Mouse (Mus musculus) liver, embryonic 14.5 days (tissue): ENCODE measurements around the gene Pglyrp2. TPM values are rescaled to one million over a fixed set of nuclear protein-coding genes. Genes with fewer than 3 reads are reported as not detected.

Experiments used
- ATAC-seq: fragments of 200-750 bp; cut with Nextera tagmentation; 2 replicates; pipeline ENCODE4 v1.8.0; 2017; ENCODE audit warnings: moderate number of reproducible peaks, mild to moderate bottlenecking, moderate library complexity; ENCODE audit not compliant: insufficient read depth
- DNase-seq, 3 experiments: peaks; one replicate each; pipeline ENCODE4 v3.0.0-alpha.2; 2012 to 2013; ENCODE audit warnings: low read depth in 3 of 3, low spot score in 3 of 3
- H3K27ac ChIP-seq: fragments of 300-500 bp; sonication (generic); 2 replicates; pipeline ENCODE4 v1.5.1; 2014; ENCODE audit warnings: moderate library complexity, mild to moderate bottlenecking, control low read depth, inconsistent platforms
- H3K27me3 ChIP-seq: fragments of 300-500 bp; sonication (generic); 2 replicates; pipeline ENCODE4 v1.6.1; 2014; ENCODE audit warnings: mild to moderate bottlenecking, low read length, moderate library complexity; ENCODE audit not compliant: control insufficient read depth, insufficient read depth
- H3K36me3 ChIP-seq: fragments of 300-500 bp; sonication (generic); replicated peaks from 2 replicates; pipeline ENCODE4 v1.6.1; 2014; ENCODE audit warnings: low read depth; ENCODE audit not compliant: control insufficient read depth, insufficient read depth
- H3K4me1 ChIP-seq, 2 experiments: fragments of 200-500 bp in 1 of 2; fragments of 300-500 bp in 1 of 2; sonication (generic) in 1 of 2; replicated peaks; 2 replicates each; pipeline ENCODE4 v1.6.1; 2012 to 2014; ENCODE audit warnings: antibody characterized with exemption in 1 of 2, inconsistent platforms in 1 of 2, low read length in 1 of 2; ENCODE audit not compliant: control insufficient read depth in 2 of 2, insufficient read depth in 2 of 2
- H3K4me2 ChIP-seq: fragments of 300-500 bp; sonication (generic); 2 replicates; pipeline ENCODE4 v1.6.1; 2014; ENCODE audit warnings: low read depth, mild to moderate bottlenecking, control low read depth, moderate library complexity
- H3K4me3 ChIP-seq, 2 experiments: fragments of 200-500 bp in 1 of 2; fragments of 300-500 bp in 1 of 2; sonication (generic) in 1 of 2; 2 replicates each; pipeline ENCODE4 v1.5.1; 2012 to 2014; ENCODE audit warnings: low read depth in 2 of 2, low read length in 2 of 2, mild to moderate bottlenecking in 2 of 2, control low read depth in 1 of 2, inconsistent platforms in 1 of 2, moderate library complexity in 1 of 2; ENCODE audit not compliant: insufficient read depth in 1 of 2
- H3K9ac ChIP-seq: fragments of 300-500 bp; sonication (generic); replicated peaks from 2 replicates; pipeline ENCODE4 v1.6.1; 2014; ENCODE audit warnings: mild to moderate bottlenecking, control low read depth, moderate library complexity
- H3K9me3 ChIP-seq: fragments of 300-500 bp; sonication (generic); 2 replicates; pipeline ENCODE4 v1.6.1; 2016; ENCODE audit warnings: low read length, mixed read lengths; ENCODE audit not compliant: control insufficient read depth
- CTCF ChIP-seq: IDR thresholded peaks from 2 replicates; pipeline ENCODE4 v1.5.1; 2016; ENCODE audit warnings: antibody characterized with exemption, low read depth, control low read depth
- EP300 ChIP-seq: IDR thresholded peaks from 2 replicates; pipeline ENCODE4 v1.6.1; 2016; ENCODE audit warnings: antibody characterized with exemption, low read depth
- WGBS: fragments of 180-500 bp; shearing (Covaris S2); extraction: QIAGEN DNeasy Blood & Tissue Kit; methylation state at CpG from one replicate; pipeline ENCODE4 v1.1.7; 2014; ENCODE audit not compliant: insufficient replicate concordance; 5-methylcytosine and 5-hydroxymethylcytosine counted together
- polyA plus RNA-seq, 2 experiments: library from polyadenylated mRNA; depleted of rRNA in 1 of 2; stranded (reverse) in 1 of 2; unstranded in 1 of 2; fragments of >200 nt; fragmentation: Nextera tagmentation in 1 of 2; extraction: Ambion mirVana in 1 of 2; gene quantifications; 2 replicates each; pipeline versions ENCODE4 v1.2.1 to v1.2.3; 2012 to 2014

Pglyrp2 gene
- polyA plus RNA-seq, 2 experiments: 4.0 to 5.7 TPM

DNA sequence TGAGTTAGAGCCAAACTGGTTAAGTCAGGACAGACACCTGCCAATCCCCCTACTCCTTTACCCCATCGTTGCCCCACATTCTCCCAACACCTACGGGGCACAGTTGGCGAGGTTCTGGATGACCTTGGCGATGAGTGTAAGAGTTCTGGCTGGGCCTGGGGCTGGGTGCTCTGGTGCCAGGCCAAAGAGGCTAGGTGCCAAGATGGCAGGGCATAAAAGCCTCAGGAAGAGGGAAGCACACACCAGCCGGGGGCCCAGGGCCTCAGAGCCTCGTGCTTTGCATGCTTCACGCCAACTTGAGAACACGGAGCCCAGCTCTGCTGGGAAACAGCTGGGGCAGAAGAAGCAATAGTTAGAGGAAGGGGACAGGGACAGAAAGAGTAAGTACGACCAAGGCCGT lies 30.0 kb downstream of the Pglyrp2 start:
- Histone ChIP-seq H3K4me2 (no peak overlapping the region), H3K4me1 (peaks cover 0 to 4% of the 10 kb centered on the region in 2 experiments; a peak in 1 of 4 replicates), H3K4me3 (no peak overlapping the region), H3K36me3 (no peaks in the 10 kb centered on the region), H3K9me3 (no peaks in the 10 kb centered on the region), H3K9ac (no peak overlapping the region), H3K27ac (no peak overlapping the region), H3K27me3 (peaks cover 5% of the 10 kb centered on the region; the same call in 1 of the 2 replicates)
- ATAC-seq: no peak
- TF ChIP-seq CTCF: no peak
- TF ChIP-seq EP300: no peak
- DNase-seq: no peak
- 69% methylated on average over 10 of the region's 10 CpGs for WGBS

DNA sequence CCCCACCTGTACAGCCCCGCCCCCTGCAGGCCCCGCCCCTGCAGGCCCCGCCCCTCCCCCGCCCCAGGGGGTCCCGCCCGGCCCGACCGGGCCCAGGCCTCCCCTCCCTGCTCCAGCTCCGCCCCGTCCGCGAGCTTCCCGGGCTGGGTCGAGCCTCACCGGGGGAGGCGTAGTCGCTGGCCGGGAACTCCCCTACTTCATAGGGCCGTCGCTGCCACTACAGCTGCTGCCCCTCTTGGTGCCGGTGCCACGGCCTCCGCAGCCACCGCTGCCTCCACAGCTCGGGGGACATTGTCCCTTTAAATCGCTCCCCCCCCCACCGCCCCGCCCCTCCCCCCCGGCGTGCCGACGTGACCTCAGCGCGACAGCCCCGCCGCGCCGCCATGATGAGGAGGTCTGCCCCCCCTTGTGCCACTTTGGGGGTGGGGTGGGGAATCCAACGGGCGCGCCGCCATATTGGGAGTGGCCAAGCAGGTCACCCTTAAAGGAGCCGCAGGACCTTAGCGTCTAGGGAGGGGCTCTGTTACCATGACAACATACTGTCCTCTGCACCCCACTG lies 34.8 kb downstream of the Pglyrp2 start, which contains the start of gene Wiz:
Gene Wiz, minus strand, starts transcription at position 339 of the 559 bp plus-strand sequence.
- DNase-seq (peak; percentile 73 to 76 (median 75)), ATAC-seq (peak; percentile 86)
- peak within 1 kb of the TSS; percentile 68 to 87 for H3K4me3 ChIP-seq
- no peaks in the 10 kb centered on the region for H3K36me3 ChIP-seq
- peak within 1 kb of the TSS; percentile 63 for H3K9ac ChIP-seq
- no peak for TF ChIP-seq EP300
- no peak for TF ChIP-seq CTCF
- peak within 1 kb of the TSS; percentile 38 for H3K27ac ChIP-seq
- no peaks in the 10 kb centered on the region for H3K9me3 ChIP-seq
- no peaks in the 10 kb centered on the region for H3K27me3 ChIP-seq
- H3K4me2 ChIP-seq: peak within 1 kb of the TSS; percentile 100
- under 1% methylated on average over 38 of the region's 44 CpGs for WGBS
- H3K4me1 ChIP-seq: peaks cover 8 to 15% of the 10 kb centered on the region in 2 experiments

DNA sequence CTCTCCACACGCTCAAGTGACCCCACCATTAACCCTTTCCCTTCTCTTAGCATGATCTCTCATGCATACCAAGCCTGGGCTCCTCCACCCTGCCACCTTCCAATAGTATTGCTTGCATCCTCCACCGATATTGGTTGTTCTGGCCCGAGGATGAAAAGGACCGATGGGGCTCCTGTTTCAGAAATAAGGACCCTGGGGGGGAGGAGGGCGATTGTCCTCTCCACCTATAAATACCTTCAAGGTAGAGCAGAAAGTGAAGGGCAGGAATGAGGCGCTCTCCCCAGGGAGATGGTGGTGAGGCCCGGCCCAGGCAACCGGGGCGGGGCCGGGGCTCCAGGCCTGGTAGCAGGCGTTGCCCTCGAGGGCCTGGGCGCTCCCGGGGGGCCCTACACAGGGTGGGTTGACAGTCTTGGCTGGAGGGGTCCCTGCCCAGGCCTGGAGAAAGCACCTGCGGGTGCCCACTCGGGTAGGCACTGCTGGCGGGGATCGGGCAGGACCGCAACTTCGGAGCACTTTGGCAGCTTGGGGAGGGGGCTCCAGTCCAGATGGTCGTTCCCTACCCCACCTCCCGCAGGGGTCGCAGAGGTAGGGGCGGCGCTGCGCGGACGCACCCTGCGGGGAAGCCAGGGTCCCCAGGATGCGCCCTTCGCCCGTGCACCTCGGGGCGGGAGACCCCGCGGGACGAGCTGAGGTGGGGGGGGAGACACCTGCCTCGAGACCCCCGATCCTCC lies 35.4 kb downstream of the Pglyrp2 start:
- Histone ChIP-seq H3K36me3 (no peaks in the 10 kb centered on the region), H3K4me2 (peak overlapping the region; percentile 100), H3K4me3 (peak overlapping the region; percentile 68 to 87), H3K27me3 (no peaks in the 10 kb centered on the region), H3K27ac (peak overlapping the region; percentile 38), H3K9me3 (no peaks in the 10 kb centered on the region), H3K9ac (peak overlapping the region; percentile 63), H3K4me1 (peaks cover 8 to 15% of the 10 kb centered on the region in 2 experiments)
- 2% methylated on average over 30 of the region's 39 CpGs for WGBS
- DNase-seq (no peak), ATAC-seq (peak; percentile 75)
- TF ChIP-seq EP300: no peak
- TF ChIP-seq CTCF: no peak

DNA sequence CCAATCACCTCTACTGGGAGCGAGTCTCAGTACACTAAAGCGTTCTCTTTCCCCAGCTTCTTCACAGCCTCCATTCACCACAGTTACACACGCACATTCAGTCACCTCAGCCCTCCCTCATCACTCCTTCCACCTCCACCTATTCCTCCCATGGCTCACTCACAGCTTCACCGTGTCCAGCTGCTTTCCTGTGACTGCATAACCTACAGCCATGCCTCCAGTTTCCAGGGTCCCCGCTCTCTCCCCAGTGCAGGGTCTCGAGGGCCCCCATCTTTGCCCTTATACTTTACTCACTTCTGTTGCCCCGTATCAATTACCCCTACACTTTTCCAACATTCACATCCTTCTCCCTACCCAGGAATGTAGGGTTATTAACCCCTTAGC lies 36.0 kb downstream of the Pglyrp2 start:
- TF ChIP-seq EP300: no peak
- TF ChIP-seq CTCF: no peak
- peak overlapping the region; percentile 68 to 87 for H3K4me3 ChIP-seq
- 60% methylated on average over 7 of the region's 7 CpGs for WGBS
- H3K27me3 ChIP-seq: no peaks in the 10 kb centered on the region
- H3K4me1 ChIP-seq: peaks cover 8 to 15% of the 10 kb centered on the region in 2 experiments
- peak overlapping the region; percentile 100 for H3K4me2 ChIP-seq
- DNase-seq (no peak), ATAC-seq (no peak)
- H3K36me3 ChIP-seq: no peaks in the 10 kb centered on the region
- H3K9me3 ChIP-seq: no peaks in the 10 kb centered on the region
- H3K9ac ChIP-seq: peak overlapping the region; percentile 63; the same call in 1 of the 2 replicates
- H3K27ac ChIP-seq: peak overlapping the region; percentile 6

DNA sequence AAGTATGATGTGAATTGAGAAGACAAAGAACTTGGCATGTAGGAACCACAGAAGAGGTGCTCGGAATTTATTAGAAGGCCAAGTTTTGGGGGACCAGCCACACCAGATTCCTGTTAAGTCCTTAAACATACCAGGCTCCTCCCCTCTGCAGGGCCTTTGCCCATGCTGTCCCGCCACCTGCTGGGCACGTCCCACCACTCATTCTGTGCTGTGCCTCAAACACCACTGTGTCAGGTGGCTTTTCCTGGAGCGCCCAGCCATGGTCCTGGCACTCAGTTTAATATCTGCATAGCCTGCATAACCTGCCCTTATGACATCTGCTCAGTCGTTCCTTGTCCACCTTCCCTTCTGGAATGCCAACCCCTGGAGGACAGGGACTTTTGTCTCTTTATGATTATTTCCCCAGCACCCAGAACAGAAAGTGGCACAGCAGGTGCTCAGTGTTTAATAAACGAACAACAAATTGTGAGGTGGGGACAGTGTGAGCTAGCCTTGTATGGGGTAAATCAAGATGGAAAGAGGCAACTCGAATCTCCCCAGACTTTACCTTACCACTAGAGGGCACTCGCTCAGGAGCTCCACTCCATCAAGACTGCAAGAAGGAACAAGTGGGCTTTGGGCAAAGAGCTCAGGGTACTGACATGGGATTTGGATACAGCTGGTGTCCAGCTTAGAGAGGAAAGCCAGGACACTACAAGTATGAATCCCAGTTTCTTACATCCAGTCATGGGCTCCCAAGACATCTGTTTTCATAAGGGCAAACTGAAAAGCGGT lies 37.1 kb downstream of the Pglyrp2 start:
- Histone ChIP-seq H3K27me3 (no peaks in the 10 kb centered on the region), H3K9ac (no peak overlapping the region), H3K27ac (no peak overlapping the region), H3K4me1 (peaks cover 8 to 15% of the 10 kb centered on the region in 2 experiments), H3K36me3 (no peaks in the 10 kb centered on the region), H3K9me3 (no peaks in the 10 kb centered on the region), H3K4me2 (no peak overlapping the region), H3K4me3 (no peak overlapping the region)
- DNase-seq: peak in 1 of 3 experiments; percentile 47
- TF ChIP-seq CTCF (peak; percentile 87), EP300 (no peak)
- WGBS: 47% methylated on average over 9 of the region's 9 CpGs
- ATAC-seq: no peak
